Mouse (Mus musculus) left cerebral cortex, adult 2 months (tissue): ENCODE measurements at regions not wholly inside any gene's neighbourhood (a gene's known extent, or its start where the extent isn't known, plus 50 kb on each side); places are given as distances from the start of the nearest gene placed in this dataset.

Experiments
- DNase-seq, 2 experiments: peaks; one replicate each; pipeline ENCODE4 v3.0.0; 2021 to 2022; ENCODE audit warnings: low spot score in 2 of 2, mixed read lengths in 1 of 2; ENCODE audit errors: extremely low spot score in 1 of 2
- H3K27ac ChIP-seq: fragments of 200-600 bp; 2 replicates; pipeline ENCODE4 v1.8.1; 2022
- H3K4me3 ChIP-seq: fragments of 200-600 bp; 2 replicates; pipeline ENCODE4 v1.8.1; 2022
- CTCF ChIP-seq: fragments of 200-600 bp; IDR thresholded peaks from 2 replicates; pipeline ENCODE4 v1.8.1; 2022; ENCODE audit warnings: antibody characterized with exemption, mild to moderate bottlenecking, moderate library complexity
- intact Hi-C: fragments of 180-260 bp; cut with DNase I; formaldehyde crosslinking; loops from one replicate; pipeline ENCODE4 v1.15.1; 2025

GRCm38 (mm10) chr10:96467661-96468060, 149.1 kb upstream of the Btg1 start:
- Histone ChIP-seq H3K27ac (no peak overlapping the region), H3K4me3 (no peak overlapping the region)
- intact Hi-C loops: no loop called here
- no peak for DNase-seq
- no peak for TF ChIP-seq CTCF

DNA sequence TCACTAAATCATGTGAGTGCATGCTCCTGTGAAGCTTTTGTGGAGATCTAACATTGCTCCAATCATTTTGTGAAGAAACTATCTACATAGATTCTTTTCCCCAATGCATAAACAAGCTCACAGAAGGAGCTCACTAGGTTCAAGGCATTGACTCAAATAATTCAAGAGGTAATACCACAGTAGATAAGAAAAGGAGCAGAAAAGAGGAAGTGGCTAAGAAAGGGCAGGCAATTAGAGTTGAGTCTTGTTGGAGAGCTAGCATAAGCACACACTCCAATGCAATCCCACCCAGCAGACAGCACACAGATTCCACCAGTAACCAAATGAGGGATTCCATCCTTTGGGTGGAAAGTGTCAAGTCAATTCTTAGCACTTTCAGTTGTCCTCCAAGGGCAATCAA, 145.3 kb upstream of the Btg1 start:
- intact Hi-C loops: no loop called here
- no peak for DNase-seq
- H3K4me3 ChIP-seq: no peak overlapping the region
- no peak for TF ChIP-seq CTCF
- no peak overlapping the region for H3K27ac ChIP-seq

DNA sequence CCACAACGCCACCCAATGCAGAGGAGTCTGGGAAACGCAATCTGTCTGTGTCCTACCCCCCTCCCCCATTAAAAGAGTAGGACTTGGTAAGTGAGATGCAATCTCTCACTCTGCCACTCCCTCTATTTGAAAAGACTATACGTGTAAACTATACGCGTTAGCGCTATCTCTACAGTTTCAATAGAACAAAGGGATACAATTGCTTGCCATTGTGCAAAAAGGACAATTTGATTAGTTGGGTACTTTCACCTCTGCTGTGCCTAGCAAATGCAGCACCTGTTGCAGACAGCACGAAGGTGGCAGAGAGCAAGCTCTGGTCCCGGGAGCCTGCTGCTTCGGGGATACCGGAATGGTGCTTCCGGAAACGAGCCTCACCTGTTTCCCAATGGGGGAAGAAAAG, 137.5 kb upstream of the Btg1 start:
- intact Hi-C loops: loop anchor here (5.0 kb wide), 1 partner anchor 77 kb away; no protein-coding TSS in a partner anchor
- H3K4me3 ChIP-seq: peak overlapping the region; percentile 7; the same call in 1 of the 2 replicates

DNA sequence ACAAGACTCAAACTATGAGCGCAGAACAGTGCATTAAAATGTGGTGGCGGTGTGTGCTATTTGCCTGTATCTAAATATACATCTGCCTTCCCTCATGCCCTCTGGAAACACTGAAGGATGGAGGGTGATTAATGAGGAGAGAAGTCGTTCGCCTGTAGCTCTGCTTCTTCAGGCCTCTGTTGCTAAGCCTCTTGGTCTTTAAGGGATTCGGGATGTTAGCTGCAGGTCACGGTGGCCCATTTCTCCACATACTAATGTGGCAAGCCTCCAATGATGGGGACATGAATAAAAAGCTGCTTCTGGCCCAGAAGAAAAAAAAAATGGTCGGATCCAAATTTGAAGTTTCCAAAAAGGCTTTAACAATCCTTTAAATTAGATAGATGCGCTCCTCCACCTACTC, 137.0 kb upstream of the Btg1 start:
- DNase-seq: no peak
- intact Hi-C loops: loop anchor here (5.0 kb wide), 1 partner anchor 77 kb away; no protein-coding TSS in a partner anchor
- Histone ChIP-seq H3K4me3 (peak overlapping the region; percentile 7; the same call in 1 of the 2 replicates), H3K27ac (no peak overlapping the region)
- TF ChIP-seq CTCF: no peak

More for the DNA sequence above, 137.5 kb upstream of the Btg1 start:
- no peak for TF ChIP-seq CTCF
- DNase-seq: no peak
- H3K27ac ChIP-seq: no peak overlapping the region

DNA sequence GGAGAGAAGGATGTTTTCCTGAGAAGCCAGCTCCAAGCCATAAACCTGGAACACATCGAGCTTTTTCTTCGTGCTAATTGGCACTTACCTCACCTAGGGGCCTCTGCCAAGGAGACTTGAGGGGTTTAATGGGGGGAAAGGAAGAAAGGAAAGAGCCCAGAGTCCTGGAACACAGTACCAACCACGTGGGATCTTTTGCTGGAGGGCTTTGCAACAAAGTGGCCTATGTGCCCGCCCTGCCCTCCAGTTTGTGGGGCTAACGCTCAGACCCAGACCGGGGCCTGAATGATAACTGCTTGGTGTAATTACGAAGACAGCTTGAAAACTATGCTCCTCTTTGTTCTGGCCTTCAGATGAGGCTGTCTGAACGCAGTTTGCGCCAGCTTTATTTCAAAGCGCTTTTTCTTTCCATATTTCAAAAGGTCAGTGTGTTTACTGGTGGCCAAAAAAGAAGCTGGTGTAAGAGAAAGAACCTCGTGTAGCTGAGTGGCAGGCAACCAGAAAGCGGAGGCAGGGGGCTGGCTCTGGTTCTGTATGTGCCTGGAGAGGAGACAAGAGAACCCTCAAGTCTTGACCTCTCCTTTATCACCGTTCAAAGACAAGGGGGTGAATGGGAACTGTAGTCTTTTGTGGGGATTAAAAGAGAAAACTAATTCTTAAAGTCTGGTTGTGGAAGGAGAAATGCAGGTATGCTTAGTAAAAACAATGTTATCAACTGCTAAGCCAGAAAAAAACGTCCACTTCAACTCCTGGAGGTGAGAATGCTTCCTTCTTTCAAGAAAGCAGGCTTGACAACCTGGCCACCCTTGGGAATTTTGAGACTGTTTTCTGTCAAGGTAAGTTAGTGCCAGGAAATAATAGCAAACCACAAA, 136.1 kb upstream of the Btg1 start:
- peak; percentile 16 to 48 for DNase-seq
- no peak for TF ChIP-seq CTCF
- intact Hi-C loops: no loop called here
- Histone ChIP-seq H3K4me3 (no peak overlapping the region), H3K27ac (no peak overlapping the region)

DNA sequence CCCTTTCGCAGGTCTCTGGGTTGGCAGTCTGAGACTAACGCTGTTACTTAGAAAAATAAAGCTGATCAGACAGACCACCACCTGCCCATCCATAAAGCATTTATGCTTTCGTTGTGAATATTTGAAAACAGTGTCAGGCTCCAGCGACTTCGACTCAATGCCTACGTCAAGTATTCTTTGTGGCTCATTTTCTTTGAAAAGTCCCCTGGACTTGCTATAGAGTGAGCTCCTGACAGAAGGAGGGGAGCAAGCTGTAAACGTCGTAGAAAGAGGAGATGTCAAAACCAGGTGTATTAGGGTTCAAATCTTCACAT, 135.5 kb upstream of the Btg1 start:
- no peak overlapping the region for H3K27ac ChIP-seq
- intact Hi-C loops: no loop called here
- H3K4me3 ChIP-seq: no peak overlapping the region
- no peak for DNase-seq
- no peak for TF ChIP-seq CTCF

GRCm38 (mm10) chr10:96486724-96487123, 130.1 kb upstream of the Btg1 start:
- H3K27ac ChIP-seq: no peak overlapping the region
- TF ChIP-seq CTCF: no peak

GRCm38 (mm10) chr10:96493706-96494105, 123.1 kb upstream of the Btg1 start:
- Histone ChIP-seq H3K4me3 (no peak overlapping the region), H3K27ac (no peak overlapping the region)
- no peak for TF ChIP-seq CTCF
- DNase-seq: no peak
- intact Hi-C loops: no loop called here

More at GRCm38 (mm10) chr10:96486724-96487123, 130.1 kb upstream of the Btg1 start:
- no peak for DNase-seq
- intact Hi-C loops: no loop called here
- H3K4me3 ChIP-seq: no peak overlapping the region

DNA sequence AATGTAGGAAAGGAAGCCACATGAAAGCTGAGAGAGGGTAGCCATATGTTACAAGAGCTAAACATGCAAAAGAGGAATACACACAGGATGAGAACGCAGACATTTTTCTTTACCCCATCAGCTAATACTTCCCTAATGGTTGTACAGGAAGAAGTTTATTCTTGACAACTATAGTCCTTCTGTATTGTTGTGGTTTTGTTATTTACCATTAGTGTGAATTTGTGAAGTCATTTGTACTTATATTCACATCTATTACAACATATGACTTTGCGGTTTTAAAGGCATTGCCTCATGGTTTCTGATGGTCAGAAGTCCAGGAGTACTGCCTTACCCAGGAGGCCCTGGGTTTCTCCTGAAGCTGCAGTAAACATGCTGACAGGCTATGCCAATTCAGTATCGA, 120.1 kb upstream of the Btg1 start:
- intact Hi-C loops: no loop called here
- DNase-seq: no peak
- H3K4me3 ChIP-seq: no peak overlapping the region
- TF ChIP-seq CTCF: no peak
- H3K27ac ChIP-seq: no peak overlapping the region

GRCm38 (mm10) chr10:96497482-96497881, 119.3 kb upstream of the Btg1 start:
- no peak overlapping the region for H3K4me3 ChIP-seq
- DNase-seq: no peak
- H3K27ac ChIP-seq: no peak overlapping the region
- intact Hi-C loops: no loop called here
- no peak for TF ChIP-seq CTCF

GRCm38 (mm10) chr10:96499274-96499673, 117.5 kb upstream of the Btg1 start:
- intact Hi-C loops: no loop called here

DNA sequence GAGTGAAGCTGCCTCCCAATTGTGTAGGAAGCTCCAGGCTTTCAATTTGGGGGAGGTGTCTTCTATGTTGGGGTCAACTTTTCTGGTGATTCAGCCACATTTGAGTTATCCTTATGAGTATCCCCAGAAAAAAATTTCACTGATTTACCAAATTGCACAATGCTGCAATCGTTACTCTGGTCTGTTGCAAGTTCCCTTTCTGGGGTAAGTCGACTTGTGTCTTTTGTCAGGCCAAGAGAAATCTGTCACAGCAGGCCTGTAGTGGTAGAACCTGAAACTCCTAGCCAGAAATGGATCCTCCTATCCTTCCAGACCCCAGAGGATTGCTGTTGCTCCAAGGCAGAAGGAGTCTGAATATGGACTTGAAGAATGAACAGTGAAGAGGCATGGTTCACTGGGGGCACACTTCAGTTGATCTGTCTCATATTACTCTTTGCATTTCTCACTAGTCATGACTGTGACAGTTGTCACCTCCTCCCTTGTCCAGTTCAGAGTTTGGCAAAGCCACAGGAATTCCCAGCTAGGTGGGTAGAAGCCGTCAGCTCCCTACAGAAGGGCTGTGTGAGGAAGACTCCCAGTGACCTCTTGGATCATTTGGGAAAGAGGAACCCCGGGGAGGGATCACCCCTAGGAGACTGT, 114.6 kb upstream of the Btg1 start:
- H3K27ac ChIP-seq: no peak overlapping the region
- intact Hi-C loops: no loop called here
- H3K4me3 ChIP-seq: no peak overlapping the region
- TF ChIP-seq CTCF: no peak
- DNase-seq: no peak

More at GRCm38 (mm10) chr10:96499274-96499673, 117.5 kb upstream of the Btg1 start:
- no peak for TF ChIP-seq CTCF
- no peak for DNase-seq
- no peak overlapping the region for H3K4me3 ChIP-seq
- H3K27ac ChIP-seq: no peak overlapping the region
